Comparison of ENCODE assay signal across 18 mouse cellular contexts in genomic region chr8:61317535-61318136, GRCm38 (mm10).
DNase-seq lines count a peak whose midpoint lies in the region; ATAC-seq lines count a peak whose summit lies in the region.
"Had no signal": no experiment of that assay in that cellular context is flagged by ENCODE, and none has a peak within 500 bp of the region (broad histone marks: within the 10 kb centered on the region; RNA-seq: fewer than 3 reads in every experiment).

No protein-coding gene starts in this region.

- DNase-seq in forebrain, embryonic 10.5 days (ENCODE audit: extremely low spot score, low spot score), result no peak
- DNase-seq in forebrain, embryonic 11.5 days (ENCODE audit: low spot score), result no peak
- no peak for DNase-seq in kidney, adult 8-10 months
- DNase-seq in hindbrain, embryonic 11.5 days (ENCODE audit: low spot score), result no peak
- DNase-seq in midbrain, embryonic 14.5 days, result peak; percentile 66
- DNase-seq in cerebellum, adult 11 months, result no peak
- DNase-seq in retina, postnatal 1 day, result no peak
- DNase-seq: adrenal gland, postnatal 25 days; cerebellum, adult 18-20 months; gastrocnemius, postnatal 36 days; liver; lung, embryonic 14.5 days; right cerebral cortex, postnatal 14 days; thymus, adult 2 months had no signal

- peak overlapping the region; percentile 58; the same call in 1 of the 2 replicates for H3K27ac ChIP-seq in forebrain, embryonic 10.5 days
- H3K27ac ChIP-seq in forebrain, embryonic 11.5 days (ENCODE audit: low read depth, low read length), result no peak overlapping the region
- H3K27ac ChIP-seq in kidney, embryonic 16.5 days (ENCODE audit: low read length), result peak overlapping the region; percentile 86
- H3K27ac ChIP-seq in hindbrain, embryonic 11.5 days (ENCODE audit: low read depth, low read length), result no peak overlapping the region
- H3K27ac ChIP-seq in midbrain, embryonic 14.5 days (replicated peaks; ENCODE audit: low read depth, low read length), result peak overlapping the region; percentile 75
- H3K27ac ChIP-seq: neural tube, embryonic 12.5 days had no signal

- peaks cover 46% of the 10 kb centered on the region for H3K4me1 ChIP-seq in forebrain, embryonic 10.5 days
- H3K4me1 ChIP-seq in forebrain, embryonic 11.5 days (replicated peaks; ENCODE audit: control insufficient read depth, insufficient read depth, low read length), result peaks cover 4% of the 10 kb centered on the region; the same call in 1 of the 2 replicates
- H3K4me1 ChIP-seq in kidney, embryonic 16.5 days (ENCODE audit: insufficient read depth, low read length), result peaks cover 47% of the 10 kb centered on the region
- no peaks in the 10 kb centered on the region for H3K4me1 ChIP-seq in hindbrain, embryonic 11.5 days (replicated peaks; ENCODE audit: control insufficient read depth, insufficient read depth, low read length)
- H3K4me1 ChIP-seq in midbrain, embryonic 14.5 days (ENCODE audit: control insufficient read depth, insufficient read depth, low read length), result no peaks in the 10 kb centered on the region

- H3K4me2 ChIP-seq in forebrain, embryonic 11.5 days (ENCODE audit: low read depth, low read length, severe bottlenecking), result no peak overlapping the region
- no peak overlapping the region for H3K4me2 ChIP-seq in kidney, embryonic 16.5 days (replicated peaks; ENCODE audit: low read depth, low read length)
- H3K4me2 ChIP-seq in hindbrain, embryonic 11.5 days (replicated peaks; ENCODE audit: low read depth, low read length), result no peak overlapping the region
- no peak overlapping the region for H3K4me2 ChIP-seq in midbrain, embryonic 14.5 days (ENCODE audit: low read length)
- H3K4me2 ChIP-seq: lung, embryonic 14.5 days; neural tube, embryonic 12.5 days had no signal

- ATAC-seq in forebrain, embryonic 11.5 days (replicated peaks; ENCODE audit: low FRiP score), result no peak
- ATAC-seq in kidney, embryonic 16.5 days (ENCODE audit: low FRiP score, low TSS enrichment), result no peak
- 0 out of 2 replicates have a peak, but pooled peaks have one; percentile 20 for ATAC-seq in hindbrain, embryonic 11.5 days (ENCODE audit: low FRiP score)
- peak; percentile 79 for ATAC-seq in midbrain, embryonic 14.5 days (ENCODE audit: low FRiP score, low TSS enrichment)

- peaks cover 21% of the 10 kb centered on the region for H3K36me3 ChIP-seq in forebrain, embryonic 10.5 days (replicated peaks)
- no peaks in the 10 kb centered on the region for H3K36me3 ChIP-seq in forebrain, embryonic 11.5 days (ENCODE audit: control insufficient read depth, insufficient read depth, low read length)
- peaks cover 4% of the 10 kb centered on the region; the same call in 1 of the 2 replicates for H3K36me3 ChIP-seq in kidney, embryonic 16.5 days (ENCODE audit: insufficient read depth, low read length)
- H3K36me3 ChIP-seq in hindbrain, embryonic 11.5 days (ENCODE audit: control insufficient read depth, insufficient read depth, low read length), result no peaks in the 10 kb centered on the region
- no peaks in the 10 kb centered on the region for H3K36me3 ChIP-seq in midbrain, embryonic 14.5 days (ENCODE audit: control insufficient read depth, insufficient read depth, low read length)
- H3K36me3 ChIP-seq: neural tube, embryonic 12.5 days had no signal

- H3K9ac ChIP-seq in forebrain, embryonic 11.5 days (ENCODE audit: low read length), result no peak overlapping the region
- no peak overlapping the region for H3K9ac ChIP-seq in kidney, embryonic 16.5 days (replicated peaks; ENCODE audit: low read length)
- H3K9ac ChIP-seq in hindbrain, embryonic 11.5 days (ENCODE audit: low read depth, low read length), result no peak overlapping the region
- H3K9ac ChIP-seq in midbrain, embryonic 14.5 days (replicated peaks; ENCODE audit: low read length), result no peak overlapping the region
- H3K9ac ChIP-seq: lung, embryonic 14.5 days; neural tube, embryonic 12.5 days had no signal

- 91% methylated on average over 6 of the region's 6 CpGs for WGBS in forebrain, embryonic 10.5 days
- 71% methylated on average over 6 of the region's 6 CpGs for WGBS in forebrain, embryonic 11.5 days
- 85% methylated on average over 6 of the region's 6 CpGs for WGBS in kidney, embryonic 16.5 days
- WGBS in hindbrain, embryonic 11.5 days, result 60% methylated on average over 6 of the region's 6 CpGs
- 42% methylated on average over 6 of the region's 6 CpGs for WGBS in midbrain, embryonic 14.5 days

- H3K9me3 ChIP-seq in forebrain, embryonic 10.5 days, result peaks cover 6% of the 10 kb centered on the region; the same call in 1 of the 2 replicates
- H3K9me3 ChIP-seq in forebrain, embryonic 11.5 days (ENCODE audit: control insufficient read depth, low read length), result no peaks in the 10 kb centered on the region; the same call in 1 of the 2 replicates
- H3K9me3 ChIP-seq in kidney, embryonic 16.5 days (ENCODE audit: low read length), result no peaks in the 10 kb centered on the region; the same call in 1 of the 2 replicates
- H3K9me3 ChIP-seq in hindbrain, embryonic 11.5 days (ENCODE audit: control insufficient read depth, low read length), result no peaks in the 10 kb centered on the region
- no peaks in the 10 kb centered on the region for H3K9me3 ChIP-seq in midbrain, embryonic 14.5 days (ENCODE audit: control insufficient read depth, low read length)
- H3K9me3 ChIP-seq: neural tube, embryonic 12.5 days had no signal

- H3K4me3 ChIP-seq in forebrain, embryonic 10.5 days, result no peak overlapping the region
- no peak overlapping the region for H3K4me3 ChIP-seq in forebrain, embryonic 11.5 days (ENCODE audit: low read depth, low read length)
- H3K4me3 ChIP-seq in kidney, embryonic 16.5 days (ENCODE audit: low read length), result no peak overlapping the region
- H3K4me3 ChIP-seq in hindbrain, embryonic 11.5 days (ENCODE audit: low read depth, low read length), result no peak overlapping the region
- H3K4me3 ChIP-seq in midbrain, embryonic 14.5 days (replicated peaks; ENCODE audit: low read depth, low read length), result no peak overlapping the region
- H3K4me3 ChIP-seq: erythroblast, embryonic 14.5 days; neural tube, embryonic 12.5 days had no signal

- H3K27me3 ChIP-seq in forebrain, embryonic 10.5 days (ENCODE audit: poor library complexity, severe bottlenecking), result no peaks in the 10 kb centered on the region
- H3K27me3 ChIP-seq in forebrain, embryonic 11.5 days (ENCODE audit: control insufficient read depth, insufficient read depth, low read length), result no peaks in the 10 kb centered on the region
- no peaks in the 10 kb centered on the region for H3K27me3 ChIP-seq in kidney, embryonic 16.5 days (ENCODE audit: insufficient read depth, low read length)
- H3K27me3 ChIP-seq in hindbrain, embryonic 11.5 days (ENCODE audit: control insufficient read depth, insufficient read depth, low read length), result no peaks in the 10 kb centered on the region
- no peaks in the 10 kb centered on the region for H3K27me3 ChIP-seq in midbrain, embryonic 14.5 days (ENCODE audit: control insufficient read depth, insufficient read depth, low read length)
- H3K27me3 ChIP-seq: megakaryocyte, embryonic 14.5 days; neural tube, embryonic 12.5 days had no signal

Comparison
In these comparisons a context has a peak if more than half of its experiments do, and no peak if none do; other contexts are left out.
1. H3K27ac ChIP-seq: peak in forebrain, embryonic 10.5 days (single experiment), kidney, embryonic 16.5 days (single experiment) and midbrain, embryonic 14.5 days (single experiment); none in forebrain, embryonic 11.5 days (single experiment) and hindbrain, embryonic 11.5 days (single experiment).
2. ATAC-seq: peak in hindbrain, embryonic 11.5 days (single experiment) and midbrain, embryonic 14.5 days (single experiment); none in forebrain, embryonic 11.5 days (single experiment) and kidney, embryonic 16.5 days (single experiment).